Mouse (Mus musculus): ENCODE results near the gene Cd99l2.
"Not testable (repeated sequence)": the region's sequence is repeated elsewhere in the genome, so short reads cannot be mapped to it uniquely, and the experiment has no call there.

Cd99l2 gene

GRCm38 (mm10) chrX:71492634-71493278 is at the start of gene Cd99l2:
Cd99l2 (minus strand) TSS chrX:71492849.
- peak; percentile 88 to 92 for DNase-seq

GRCm38 (mm10) chrX:71540821-71541510 is 48.3 kb upstream of the Cd99l2 start:
- DNase-seq = no peak

- no peak for DNase-seq
Measured at GRCm38 (mm10) chrX:71537791-71538190, 45.1 kb upstream of the Cd99l2 start.

GRCm38 (mm10) chrX:71534102-71534501 is 41.5 kb upstream of the Cd99l2 start:
- DNase-seq = no peak

- DNase-seq = peak in 1 of 2 experiments; percentile 2
Measured at GRCm38 (mm10) chrX:71532635-71533034, 40.0 kb upstream of the Cd99l2 start.

GRCm38 (mm10) chrX:71528646-71529045 is 36.0 kb upstream of the Cd99l2 start:
- DNase-seq = no peak

GRCm38 (mm10) chrX:71528150-71528549 is 35.5 kb upstream of the Cd99l2 start:
- no peak for DNase-seq

- no peak for DNase-seq
Measured at GRCm38 (mm10) chrX:71527461-71527860, 34.8 kb upstream of the Cd99l2 start.

GRCm38 (mm10) chrX:71525593-71526299 is 33.1 kb upstream of the Cd99l2 start:
- no peak for DNase-seq

GRCm38 (mm10) chrX:71524310-71524709 is 31.7 kb upstream of the Cd99l2 start:
- DNase-seq = no peak

- DNase-seq = no peak
Measured at GRCm38 (mm10) chrX:71522889-71523288, 30.2 kb upstream of the Cd99l2 start.

GRCm38 (mm10) chrX:71519252-71519651 is 26.6 kb upstream of the Cd99l2 start:
- DNase-seq = no peak

GRCm38 (mm10) chrX:71506591-71506990 is 13.9 kb upstream of the Cd99l2 start:
- not testable (repeated sequence) for DNase-seq

GRCm38 (mm10) chrX:71493279-71493656 is 619 bp upstream of the Cd99l2 start:
- peak in 1 of 2 experiments; percentile 6 for DNase-seq

- no peak for DNase-seq
Measured at GRCm38 (mm10) chrX:71491931-71492633, 567 bp downstream of the Cd99l2 start.

- no peak for DNase-seq
Measured at GRCm38 (mm10) chrX:71489353-71489752, 3.3 kb downstream of the Cd99l2 start.

- DNase-seq = no peak
Measured at GRCm38 (mm10) chrX:71482244-71482643, 10.4 kb downstream of the Cd99l2 start.

- DNase-seq = no peak
Measured at GRCm38 (mm10) chrX:71475992-71476391, 16.7 kb downstream of the Cd99l2 start.

GRCm38 (mm10) chrX:71475497-71475896 is 17.2 kb downstream of the Cd99l2 start:
- DNase-seq = no peak

GRCm38 (mm10) chrX:71475084-71475483 is 17.6 kb downstream of the Cd99l2 start:
- no peak for DNase-seq

- no peak for DNase-seq
Measured at GRCm38 (mm10) chrX:71474296-71474956, 18.2 kb downstream of the Cd99l2 start.

- peak; percentile 6 to 37 for DNase-seq
Measured at GRCm38 (mm10) chrX:71468639-71469295, 23.9 kb downstream of the Cd99l2 start.
